Mouse (Mus musculus): ENCODE results near the gene BC048562. TPM values are rescaled to one million over a fixed set of nuclear protein-coding genes. Genes with fewer than 3 reads are reported as not detected.

Gene BC048562
- total and polyA plus RNA-seq, 3 experiments = not detected

- Histone ChIP-seq H3K27ac (ENCODE audit: control insufficient read depth, low read depth, low read length) (no peak overlapping the region), H3K9ac (ENCODE audit: control insufficient read depth, low read depth, low read length, poor library complexity, severe bottlenecking) (no peak overlapping the region), H3K4me3 (ENCODE audit: control insufficient read depth in 1 of 2, insufficient read depth in 1 of 2, low read depth in 2 of 2, low read length in 2 of 2) (no peak overlapping the region), H3K9me3 (replicated peaks; ENCODE audit: insufficient read depth, low read length) (no peaks in the 10 kb centered on the region), H3K4me1 (ENCODE audit: control insufficient read depth in 1 of 2, insufficient read depth in 2 of 2, low read length in 2 of 2) (peaks cover 0 to 16% of the 10 kb centered on the region in 2 experiments; a peak in 3 of 4 replicates), H3K27me3 (ENCODE audit: control insufficient read depth in 1 of 2, insufficient read depth in 2 of 2, low read length in 2 of 2) (no peaks in the 10 kb centered on the region), H3K36me3 (ENCODE audit: control insufficient read depth in 1 of 2, insufficient read depth in 2 of 2, low read length in 2 of 2) (peaks cover 0 to 5% of the 10 kb centered on the region in 2 experiments; a peak in 2 of 4 replicates), H3K79me2 (ENCODE audit: control insufficient read depth, insufficient read depth, low read length, poor library complexity) (no peaks in the 10 kb centered on the region)
- no peak for DNase-seq (ENCODE audit: low read depth, low spot score)
- no peak for TF ChIP-seq MAZ (IDR thresholded peaks at IDR 0.05; ENCODE audit: low read depth, low read length)
- TF ChIP-seq MYB (IDR thresholded peaks at IDR 0.05; ENCODE audit: low read depth, low read length) = no peak
- no peak for TF ChIP-seq UBTF (IDR thresholded peaks at IDR 0.05; ENCODE audit: borderline replicate concordance, insufficient read depth, low read depth, low read length)
- TF ChIP-seq ELF1 (IDR thresholded peaks at IDR 0.05; ENCODE audit: low read depth, low read length) = no peak
- no peak for TF ChIP-seq CHD2 (IDR thresholded peaks at IDR 0.05; ENCODE audit: low read length)
- no peak for TF ChIP-seq E2F4 (IDR thresholded peaks at IDR 0.05; ENCODE audit: borderline replicate concordance, low read depth, low read length)
- TF ChIP-seq ZC3H11A (IDR thresholded peaks at IDR 0.05; ENCODE audit: low read depth, low read length) = no peak
- TF ChIP-seq TAL1 (IDR thresholded peaks at IDR 0.05; ENCODE audit: low read length) = no peak
- TF ChIP-seq TBP (IDR thresholded peaks at IDR 0.05; ENCODE audit: low read depth, low read length) = no peak
- TF ChIP-seq MAX (IDR thresholded peaks at IDR 0.05; ENCODE audit: low read length) = no peak
- TF ChIP-seq CTCF (IDR thresholded peaks at IDR 0.05 in 2 of 3, conservative IDR thresholded peaks at IDR 0.05 in 1 of 3; ENCODE audit: control insufficient read depth in 1 of 3, insufficient read depth in 1 of 3, low read depth in 2 of 3, low read length in 3 of 3, poor library complexity in 1 of 3, severe bottlenecking in 1 of 3) = no peak
- TF ChIP-seq JUND (IDR thresholded peaks at IDR 0.05; ENCODE audit: low read depth, low read length) = no peak
- no peak for TF ChIP-seq USF2 (IDR thresholded peaks at IDR 0.05; ENCODE audit: borderline replicate concordance in 1 of 2, insufficient read depth in 1 of 2, low read depth in 1 of 2, low read length in 2 of 2)
- TF ChIP-seq POLR2AphosphoS5 (IDR thresholded peaks at IDR 0.05; ENCODE audit: borderline replicate concordance, low read depth, low read length) = no peak
- no peak for TF ChIP-seq ZNF384 (IDR thresholded peaks at IDR 0.05; ENCODE audit: low read depth, low read length)
Measured at GRCm38 (mm10) chr9:108403081-108403480, 33.2 kb upstream of the BC048562 start.

GRCm38 (mm10) chr9:108404451-108404850 is 31.8 kb upstream of the BC048562 start:
- Histone ChIP-seq H3K36me3 (ENCODE audit: control insufficient read depth in 1 of 2, insufficient read depth in 2 of 2, low read length in 2 of 2) (peaks cover 0 to 5% of the 10 kb centered on the region in 2 experiments; a peak in 2 of 4 replicates), H3K9me3 (replicated peaks; ENCODE audit: insufficient read depth, low read length) (no peaks in the 10 kb centered on the region), H3K4me3 (ENCODE audit: control insufficient read depth in 1 of 2, insufficient read depth in 1 of 2, low read depth in 2 of 2, low read length in 2 of 2) (peak overlapping the region; percentile 24 to 35), H3K27ac (ENCODE audit: control insufficient read depth, low read depth, low read length) (no peak overlapping the region), H3K4me1 (ENCODE audit: control insufficient read depth in 1 of 2, insufficient read depth in 2 of 2, low read length in 2 of 2) (peaks cover 0 to 16% of the 10 kb centered on the region in 2 experiments; a peak in 3 of 4 replicates), H3K27me3 (ENCODE audit: control insufficient read depth in 1 of 2, insufficient read depth in 2 of 2, low read length in 2 of 2) (no peaks in the 10 kb centered on the region), H3K9ac (ENCODE audit: control insufficient read depth, low read depth, low read length, poor library complexity, severe bottlenecking) (peak overlapping the region; percentile 0), H3K79me2 (ENCODE audit: control insufficient read depth, insufficient read depth, low read length, poor library complexity) (no peaks in the 10 kb centered on the region)
- no peak for TF ChIP-seq CHD2 (IDR thresholded peaks at IDR 0.05; ENCODE audit: low read length)
- TF ChIP-seq RCOR1 (IDR thresholded peaks at IDR 0.05; ENCODE audit: low read depth, low read length) = peak; percentile 61
- peak; percentile 43 for TF ChIP-seq TCF12 (IDR thresholded peaks at IDR 0.05; ENCODE audit: low read depth, low read length)
- TF ChIP-seq BHLHE40 (IDR thresholded peaks at IDR 0.05; ENCODE audit: borderline replicate concordance, low read depth, low read length) = no peak
- TF ChIP-seq POLR2A (IDR thresholded peaks at IDR 0.05; ENCODE audit: control insufficient read depth in 1 of 2, insufficient read depth in 1 of 2, low read depth in 1 of 2, low read length in 2 of 2, poor library complexity in 1 of 2) = no peak
- TF ChIP-seq GATA1 (IDR thresholded peaks at IDR 0.05; ENCODE audit: low read depth, low read length) = peak; percentile 74
- peak; percentile 19; the same call in 1 of the 2 replicates for TF ChIP-seq ETS1 (IDR thresholded peaks at IDR 0.05; ENCODE audit: low read depth, low read length)
- TF ChIP-seq EP300 (IDR thresholded peaks at IDR 0.05; ENCODE audit: low read depth in 1 of 2, low read length in 2 of 2) = peak; percentile 21 to 68; a peak in 2 of 4 replicates
- peak; percentile 31; the same call in 1 of the 2 replicates for TF ChIP-seq SIN3A (IDR thresholded peaks at IDR 0.05; ENCODE audit: low read length)
- peak; percentile 66 for DNase-seq (ENCODE audit: low read depth, low spot score)
